Mouse (Mus musculus): ENCODE measurements around the gene Alg14. TPM values are rescaled to one million over a fixed set of nuclear protein-coding genes. Genes with fewer than 3 reads are reported as not detected.

Gene Alg14
- total RNA-seq, 2 experiments from 2014 or later = 12.3 to 13.3 TPM

GRCm38 (mm10) chr3:121397007-121397406, 105.4 kb downstream of the Alg14 start:
- no peak for DNase-seq (ENCODE audit: extremely low spot score in 1 of 2, low spot score in 1 of 2)

- DNase-seq (ENCODE audit: extremely low spot score in 1 of 2, low spot score in 1 of 2) = no peak
Observed at GRCm38 (mm10) chr3:121401384-121401783, 109.8 kb downstream of the Alg14 start.

GRCm38 (mm10) chr3:121402096-121402495, 110.5 kb downstream of the Alg14 start:
- no peak for DNase-seq (ENCODE audit: extremely low spot score in 1 of 2, low spot score in 1 of 2)

GRCm38 (mm10) chr3:121403449-121403848, 111.9 kb downstream of the Alg14 start:
- DNase-seq (ENCODE audit: extremely low spot score in 1 of 2, low spot score in 1 of 2) = no peak

- DNase-seq (ENCODE audit: extremely low spot score in 1 of 2, low spot score in 1 of 2) = no peak
Observed at GRCm38 (mm10) chr3:121405101-121405500, 113.5 kb downstream of the Alg14 start.

GRCm38 (mm10) chr3:121407417-121407816, 115.8 kb downstream of the Alg14 start:
- DNase-seq (ENCODE audit: extremely low spot score in 1 of 2, low spot score in 1 of 2) = no peak

GRCm38 (mm10) chr3:121408386-121408785, 116.8 kb downstream of the Alg14 start:
- no peak for DNase-seq (ENCODE audit: extremely low spot score in 1 of 2, low spot score in 1 of 2)

GRCm38 (mm10) chr3:121411450-121411849, 119.9 kb downstream of the Alg14 start:
- DNase-seq (ENCODE audit: extremely low spot score in 1 of 2, low spot score in 1 of 2) = no peak

Other genes starting within 250 kb of the Alg14 start
- gene Rwdd3, start 120.1 kb upstream of the Alg14 start, total RNA-seq (2021) = 10 to 100 TPM; 25.7 to 29.4 TPM
- 10 to 100 TPM; 28.1 to 29.3 TPM for gene Tmem56, start 8.7 kb upstream of the Alg14 start, total RNA-seq (2021)
- 100 to 1,000 TPM; 109 TPM for gene Cnn3, start 134.7 kb downstream of the Alg14 start, total RNA-seq (2021)
- not detected for gene Slc44a3, start 240.6 kb downstream of the Alg14 start, total RNA-seq (2021)